Mouse (Mus musculus) testis, adult 2 months (tissue): ENCODE results near the gene Tcte1.

Experiments
- CTCF ChIP-seq: fragments of 200-500 bp; IDR thresholded peaks from 2 replicates; pipeline ENCODE4 v1.5.1; 2012; ENCODE audit warnings: low read depth, mild to moderate bottlenecking, inconsistent platforms, low read length, moderate library complexity; ENCODE audit not compliant: control insufficient read depth, insufficient read depth, insufficient replicate concordance
- POLR2A ChIP-seq: fragments of 200-500 bp; IDR thresholded peaks from 2 replicates; pipeline ENCODE4 v1.6.1; 2012; ENCODE audit warnings: low read depth, mild to moderate bottlenecking, inconsistent platforms, low read length, moderate library complexity; ENCODE audit not compliant: control insufficient read depth

GRCm38 (mm10) chr17:45551816-45552451 is 28.7 kb downstream of the Tcte1 start:
- peak; percentile 71; the same call in 1 of the 2 replicates for TF ChIP-seq CTCF
- 0 out of 2 replicates have a peak, but pooled peaks have one; percentile 13 for TF ChIP-seq POLR2A
